Mouse (Mus musculus) small intestine, adult 2 months (tissue): ENCODE measurements at regions not wholly inside any gene's neighbourhood (a gene's known extent, or its start where the extent isn't known, plus 50 kb on each side); places are given as distances from the start of the nearest gene placed in this dataset.

Experiments used
- H3K27ac ChIP-seq: fragments of 200-500 bp; 2 replicates; pipeline ENCODE4 v1.5.1; 2012; ENCODE audit warnings: low read depth, low read length, control low read depth, inconsistent platforms; ENCODE audit not compliant: insufficient read depth
- H3K27me3 ChIP-seq: fragments of 200-500 bp; 2 replicates; pipeline ENCODE4 v1.6.1; 2012; ENCODE audit warnings: mild to moderate bottlenecking, moderate library complexity, low read length, inconsistent platforms; ENCODE audit not compliant: control insufficient read depth, insufficient read depth
- H3K36me3 ChIP-seq: fragments of 200-500 bp; 2 replicates; pipeline ENCODE4 v1.6.1; 2012; ENCODE audit warnings: mild to moderate bottlenecking, low read length, control low read depth, inconsistent platforms; ENCODE audit not compliant: control insufficient read depth, insufficient read depth
- H3K4me1 ChIP-seq: fragments of 200-500 bp; 2 replicates; pipeline ENCODE4 v1.6.1; 2012; ENCODE audit warnings: low read length, inconsistent platforms, mixed read lengths; ENCODE audit not compliant: control insufficient read depth, insufficient read depth, insufficient read length
- H3K4me3 ChIP-seq: fragments of 200-500 bp; 2 replicates; pipeline ENCODE4 v1.5.1; 2012; ENCODE audit warnings: low read depth, mild to moderate bottlenecking, control low read depth, inconsistent platforms, low read length, moderate library complexity
- CTCF ChIP-seq: fragments of 200-500 bp; IDR thresholded peaks from 2 replicates; pipeline ENCODE4 v1.5.1; 2012; ENCODE audit warnings: low read depth, mild to moderate bottlenecking, control low read depth, inconsistent platforms, low read length, moderate library complexity, mixed read lengths; ENCODE audit not compliant: insufficient replicate concordance, insufficient read length; ENCODE audit errors: extremely low read depth
- POLR2A ChIP-seq: fragments of 200-500 bp; IDR thresholded peaks from 2 replicates; pipeline ENCODE4 v1.6.1; 2012; ENCODE audit warnings: low read depth, mild to moderate bottlenecking, control low read depth, inconsistent platforms, low read length, moderate library complexity
- WGBS: fragments of 180-500 bp; shearing (Covaris S2); methylation state at CpG from one replicate; pipeline ENCODE4 v1.1.7; 2018; 5-methylcytosine and 5-hydroxymethylcytosine counted together

DNA sequence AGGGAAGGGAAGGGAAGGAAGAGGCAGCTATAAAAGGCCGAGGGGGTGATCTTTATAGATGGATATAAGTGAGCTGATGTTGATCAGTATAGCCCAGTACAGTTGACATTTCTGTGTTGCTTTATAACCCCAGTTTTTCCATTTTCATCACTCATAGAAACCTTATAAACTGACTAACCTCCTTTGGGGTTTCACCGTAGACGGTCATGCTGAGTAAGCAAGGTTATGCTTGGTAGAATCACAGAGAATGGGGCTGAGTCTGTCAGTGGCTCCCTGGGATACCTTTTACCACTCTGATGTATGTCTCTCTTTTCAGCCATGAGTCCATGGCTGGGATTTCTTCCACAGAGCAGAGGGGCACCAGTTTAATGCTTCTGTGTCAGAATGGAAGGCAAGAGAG is 345.9 kb upstream of the Lrrc3b start:
- no peak overlapping the region for H3K27ac ChIP-seq
- no peak overlapping the region for H3K4me3 ChIP-seq
- no peaks in the 10 kb centered on the region for H3K36me3 ChIP-seq
- no peaks in the 10 kb centered on the region for H3K4me1 ChIP-seq
- 82% methylated on average over 3 of the region's 3 CpGs for WGBS
- H3K27me3 ChIP-seq: no peaks in the 10 kb centered on the region
- TF ChIP-seq CTCF (no peak), POLR2A (no peak)

DNA sequence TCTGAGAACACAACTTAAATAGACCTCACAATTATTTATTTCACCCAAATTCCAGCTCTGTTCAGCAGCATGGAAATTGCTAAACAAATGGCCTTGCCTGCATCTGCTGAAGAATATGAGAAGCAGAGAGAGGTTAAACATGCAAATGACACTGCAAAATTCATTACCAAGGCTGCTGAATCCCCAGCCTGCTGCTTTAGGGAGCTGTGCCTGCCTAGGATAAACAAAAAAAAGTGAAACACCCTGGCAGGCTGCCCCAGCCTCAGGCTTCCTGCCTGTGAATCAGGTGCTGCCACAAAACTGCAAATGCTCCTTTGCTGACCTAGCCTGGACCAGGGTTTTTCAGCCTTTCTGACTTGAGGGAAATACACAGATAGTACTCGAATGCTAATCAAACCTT is 346.4 kb upstream of the Lrrc3b start:
- WGBS: 57% methylated on average over 1 of the region's 1 CpGs
- no peaks in the 10 kb centered on the region for H3K27me3 ChIP-seq
- H3K27ac ChIP-seq: no peak overlapping the region
- H3K36me3 ChIP-seq: no peaks in the 10 kb centered on the region
- TF ChIP-seq CTCF (no peak), POLR2A (no peak)
- H3K4me3 ChIP-seq: no peak overlapping the region
- H3K4me1 ChIP-seq: no peaks in the 10 kb centered on the region

DNA sequence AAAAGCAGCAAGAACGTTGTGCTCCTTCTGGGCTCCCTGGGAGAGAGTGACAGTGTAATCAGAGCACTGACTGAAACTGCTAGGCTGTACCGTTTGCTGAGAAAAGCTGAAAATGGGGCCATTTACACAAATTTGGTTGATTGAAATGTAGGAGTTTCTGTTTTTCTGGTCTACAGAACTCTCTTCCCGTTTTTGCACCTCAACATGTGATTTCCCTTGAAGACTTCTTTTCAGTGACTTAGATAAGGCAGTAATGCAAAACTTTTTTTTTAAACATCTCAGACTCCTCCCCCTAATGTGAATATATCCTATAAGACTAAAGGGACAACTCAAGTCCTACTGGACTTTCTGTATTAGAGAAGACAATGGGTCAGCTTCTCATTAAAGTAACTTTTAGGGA is 356.9 kb upstream of the Lrrc3b start:
- no peaks in the 10 kb centered on the region for H3K36me3 ChIP-seq
- H3K27ac ChIP-seq: no peak overlapping the region
- H3K4me1 ChIP-seq: no peaks in the 10 kb centered on the region
- WGBS: 77% methylated on average over 3 of the region's 3 CpGs
- H3K4me3 ChIP-seq: no peak overlapping the region
- no peaks in the 10 kb centered on the region for H3K27me3 ChIP-seq
- TF ChIP-seq POLR2A: no peak
- no peak for TF ChIP-seq CTCF

DNA sequence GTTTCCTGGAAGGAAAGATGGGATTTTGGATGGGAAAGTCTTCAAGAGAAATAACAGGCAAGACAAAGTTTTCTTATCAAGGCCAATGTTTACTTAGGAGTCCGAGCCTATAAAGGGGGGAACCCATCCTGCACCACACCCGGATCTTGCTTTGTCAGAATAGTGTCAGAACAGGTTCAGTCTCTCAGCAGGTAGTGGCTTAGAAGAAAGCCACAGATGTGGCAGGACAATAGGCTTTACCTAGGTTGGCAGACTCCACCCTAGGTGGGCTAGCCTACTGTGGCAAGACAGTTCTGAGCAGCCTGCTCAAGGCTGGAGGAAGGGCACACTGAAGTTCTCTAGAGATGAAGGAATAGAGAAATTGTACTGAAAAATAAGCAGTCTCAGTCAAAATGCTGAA is 358.2 kb upstream of the Lrrc3b start:
- Histone ChIP-seq H3K4me1 (no peaks in the 10 kb centered on the region), H3K36me3 (no peaks in the 10 kb centered on the region), H3K4me3 (no peak overlapping the region), H3K27ac (no peak overlapping the region), H3K27me3 (no peaks in the 10 kb centered on the region)
- WGBS: 17% methylated on average over 2 of the region's 2 CpGs
- TF ChIP-seq POLR2A (no peak), CTCF (no peak)

DNA sequence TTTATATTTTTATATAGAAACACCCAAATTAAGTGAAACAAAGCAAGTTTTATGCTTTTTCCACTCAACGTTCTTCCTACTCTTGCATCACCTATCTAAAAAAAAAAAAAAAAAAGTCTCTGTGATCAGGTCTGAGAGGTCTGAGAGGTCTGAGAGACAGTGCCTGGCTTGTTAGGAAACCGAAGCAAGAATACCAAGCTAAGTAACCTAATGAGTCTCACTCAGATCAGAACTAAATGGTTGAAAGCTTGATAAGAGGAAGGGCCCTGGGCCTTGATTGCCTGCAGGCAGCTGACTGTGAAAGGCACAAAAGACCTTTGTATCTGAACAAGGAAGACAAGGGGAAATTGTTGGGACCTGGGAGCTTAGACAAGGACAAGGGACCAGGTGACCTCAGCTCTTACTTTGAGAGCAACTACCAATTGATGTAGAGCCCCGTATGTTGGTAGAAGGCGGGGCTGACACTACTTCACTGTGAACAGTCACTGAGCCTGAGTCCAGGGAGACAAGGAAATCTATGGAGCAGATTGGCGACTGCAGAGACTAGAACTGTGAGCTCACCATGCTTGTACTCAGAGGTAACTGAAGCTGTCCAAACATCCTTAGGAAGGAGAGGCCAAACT is 362.8 kb upstream of the Lrrc3b start:
- 22% methylated on average over 5 of the region's 5 CpGs for WGBS
- Histone ChIP-seq H3K4me1 (no peaks in the 10 kb centered on the region), H3K4me3 (no peak overlapping the region), H3K27ac (no peak overlapping the region), H3K27me3 (no peaks in the 10 kb centered on the region), H3K36me3 (no peaks in the 10 kb centered on the region)
- TF ChIP-seq POLR2A (no peak), CTCF (no peak)

DNA sequence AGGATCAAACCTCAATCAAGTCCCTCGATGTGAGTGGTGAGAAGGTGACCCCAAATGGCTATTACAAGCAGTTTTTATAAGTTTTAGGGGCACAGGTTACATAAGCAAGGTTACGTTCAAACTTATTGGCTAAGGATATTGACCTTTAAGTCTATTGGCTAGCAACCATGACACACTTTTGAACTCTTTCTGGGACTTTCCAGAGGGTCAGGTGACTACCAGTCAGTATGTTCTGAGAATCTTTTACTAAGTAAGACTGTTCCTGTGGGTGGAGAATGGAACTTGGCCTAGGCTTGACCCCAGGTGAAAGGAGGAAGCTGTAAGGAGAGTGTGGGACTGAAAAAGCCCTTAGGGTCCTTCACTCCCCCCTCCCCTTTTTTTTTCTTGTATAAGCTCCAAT is 370.3 kb upstream of the Lrrc3b start:
- no peak overlapping the region for H3K4me3 ChIP-seq
- H3K4me1 ChIP-seq: no peaks in the 10 kb centered on the region
- no peaks in the 10 kb centered on the region for H3K27me3 ChIP-seq
- H3K36me3 ChIP-seq: no peaks in the 10 kb centered on the region
- TF ChIP-seq POLR2A: no peak
- TF ChIP-seq CTCF: no peak
- 74% methylated on average over 2 of the region's 2 CpGs for WGBS
- H3K27ac ChIP-seq: no peak overlapping the region

DNA sequence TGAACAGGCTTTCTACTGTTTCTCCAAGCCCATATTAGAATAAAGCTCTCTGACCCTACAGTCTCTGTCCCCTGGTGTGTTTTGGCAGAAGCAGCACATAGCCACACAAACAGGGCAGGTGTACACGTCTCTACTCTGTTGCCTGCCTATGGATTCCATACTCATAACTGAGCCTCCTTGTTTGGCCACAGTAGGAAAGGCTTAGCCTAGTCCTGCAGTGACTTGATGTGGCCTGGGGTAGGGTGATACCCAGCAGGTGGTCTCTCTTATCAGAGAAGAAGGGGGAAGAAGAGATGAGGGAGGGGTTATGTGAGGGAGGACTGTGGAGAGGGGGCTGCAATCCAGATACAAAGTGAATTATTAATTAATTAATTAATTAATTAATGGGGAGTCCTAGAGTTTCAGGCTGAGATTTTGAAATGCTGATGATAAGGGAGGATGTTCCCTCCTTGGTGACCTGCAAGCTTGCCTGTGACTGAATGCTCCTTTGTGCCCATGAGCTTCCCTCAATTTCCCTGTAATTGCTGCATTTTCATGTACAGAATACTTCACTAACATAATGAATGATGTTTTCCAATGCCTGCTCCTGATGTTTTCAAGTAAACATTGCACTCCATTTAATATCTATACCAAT is 402.7 kb upstream of the Lrrc3b start:
- Histone ChIP-seq H3K4me1 (no peaks in the 10 kb centered on the region), H3K27ac (no peak overlapping the region), H3K27me3 (no peaks in the 10 kb centered on the region), H3K4me3 (no peak overlapping the region), H3K36me3 (no peaks in the 10 kb centered on the region)
- no peak for TF ChIP-seq CTCF
- TF ChIP-seq POLR2A: no peak
- 82% methylated on average over 1 of the region's 1 CpGs for WGBS

DNA sequence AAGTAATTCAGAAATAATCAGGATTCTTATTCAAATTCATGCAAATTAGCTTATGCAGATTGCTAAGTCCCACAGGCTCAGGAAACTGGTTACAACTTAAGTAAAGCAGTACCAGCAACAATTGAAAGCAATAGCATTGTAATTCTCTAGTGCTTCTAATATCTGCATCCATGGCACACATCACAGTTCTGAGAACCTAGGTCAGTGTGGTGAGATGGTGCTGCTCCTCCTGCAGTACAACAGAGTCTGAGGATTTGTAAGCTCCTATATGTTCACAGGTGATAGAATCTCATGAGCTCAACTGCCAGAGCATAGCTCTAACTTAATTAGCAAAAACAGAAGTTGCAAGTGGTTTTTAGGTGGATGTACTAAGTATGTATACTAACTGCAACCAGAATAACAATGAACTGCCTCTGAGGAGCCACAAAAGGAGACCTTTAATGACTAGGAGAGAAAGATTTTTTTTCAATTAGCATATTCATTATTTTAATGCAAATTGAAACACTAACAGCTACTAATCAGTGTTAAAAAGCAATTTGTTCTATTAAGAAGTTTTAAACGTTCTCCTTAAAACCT is 403.3 kb upstream of the Lrrc3b start:
- no peak overlapping the region for H3K27ac ChIP-seq
- 48% methylated on average over 1 of the region's 1 CpGs for WGBS
- TF ChIP-seq CTCF: no peak
- H3K27me3 ChIP-seq: no peaks in the 10 kb centered on the region
- H3K4me1 ChIP-seq: no peaks in the 10 kb centered on the region
- H3K36me3 ChIP-seq: no peaks in the 10 kb centered on the region
- no peak overlapping the region for H3K4me3 ChIP-seq
